Mouse (Mus musculus): ENCODE results near the gene Gucd1.
"Not testable (repeated sequence)": the region's sequence is repeated elsewhere in the genome, so short reads cannot be mapped to it uniquely, and the experiment has no call there.

Gene Gucd1

DNA sequence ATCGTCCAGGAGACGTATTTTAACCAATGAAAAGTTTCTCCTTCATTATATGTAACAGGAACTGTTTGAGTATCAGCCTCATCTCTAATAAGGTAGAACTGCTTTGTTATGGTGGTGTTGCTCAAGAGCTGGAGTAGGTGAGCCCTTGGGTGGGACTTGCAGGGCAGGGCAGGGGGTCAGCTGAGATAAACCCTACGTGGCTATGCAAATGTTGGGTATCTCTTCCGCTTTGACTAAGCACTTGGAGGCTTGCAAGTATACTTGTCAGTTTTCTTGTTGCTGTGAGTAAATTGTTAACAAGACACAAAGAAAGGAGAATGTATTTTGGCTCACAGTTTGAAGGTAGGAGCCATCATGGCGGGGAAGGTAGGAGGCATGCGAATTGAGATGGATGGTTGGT is 87.1 kb downstream of the Gucd1 start:
- no peak for DNase-seq (ENCODE audit: low read depth)

DNA sequence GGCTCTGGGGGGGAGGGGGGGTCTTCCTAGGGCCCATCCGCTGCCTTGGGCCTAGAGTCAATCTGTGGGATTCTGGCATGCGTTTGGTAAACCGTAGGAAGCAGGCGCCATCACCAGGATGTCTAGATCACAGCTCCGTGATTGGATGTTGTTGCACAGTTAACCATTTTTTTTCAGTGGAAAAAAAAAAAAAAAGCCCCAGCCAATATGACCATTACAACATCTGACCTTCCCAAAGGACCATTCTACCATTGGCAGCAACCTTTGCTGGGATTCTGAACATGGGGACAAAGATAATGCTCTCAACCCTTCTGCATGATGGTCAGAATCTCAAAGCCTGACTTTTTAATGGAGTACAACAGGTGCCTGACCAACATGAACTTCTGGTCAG is 87.6 kb downstream of the Gucd1 start:
- DNase-seq (ENCODE audit: low read depth): no peak

DNA sequence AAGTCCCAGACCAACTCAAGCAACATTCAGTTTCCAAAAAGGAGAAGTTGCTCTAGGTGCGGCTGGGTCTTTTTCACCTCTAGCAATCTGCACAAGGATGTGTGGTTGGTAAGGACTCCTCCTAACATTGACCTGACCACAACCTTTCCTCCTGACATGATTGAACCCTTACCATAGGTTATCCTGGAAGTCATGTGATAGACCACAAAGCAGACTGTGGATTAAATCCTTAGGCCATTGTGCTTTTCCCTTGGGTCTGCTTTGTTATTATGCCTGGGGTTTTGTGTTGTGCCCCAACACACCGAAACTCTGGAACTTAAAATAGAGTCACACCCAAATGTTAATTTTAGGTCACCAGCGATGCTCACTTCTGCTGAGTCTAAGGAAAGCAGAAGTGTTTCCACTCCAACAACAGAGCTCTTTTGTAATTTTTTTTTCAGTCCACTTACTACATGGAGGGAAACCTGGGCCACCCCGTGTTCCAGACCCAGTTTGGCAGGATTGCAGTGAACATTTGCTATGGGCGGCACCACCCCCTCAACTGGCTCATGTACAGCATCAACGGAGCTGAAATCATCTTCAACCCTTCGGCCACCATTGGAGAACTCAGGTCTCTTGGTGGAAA is 88.1 kb downstream of the Gucd1 start:
- no peak for DNase-seq (ENCODE audit: low read depth)

DNA sequence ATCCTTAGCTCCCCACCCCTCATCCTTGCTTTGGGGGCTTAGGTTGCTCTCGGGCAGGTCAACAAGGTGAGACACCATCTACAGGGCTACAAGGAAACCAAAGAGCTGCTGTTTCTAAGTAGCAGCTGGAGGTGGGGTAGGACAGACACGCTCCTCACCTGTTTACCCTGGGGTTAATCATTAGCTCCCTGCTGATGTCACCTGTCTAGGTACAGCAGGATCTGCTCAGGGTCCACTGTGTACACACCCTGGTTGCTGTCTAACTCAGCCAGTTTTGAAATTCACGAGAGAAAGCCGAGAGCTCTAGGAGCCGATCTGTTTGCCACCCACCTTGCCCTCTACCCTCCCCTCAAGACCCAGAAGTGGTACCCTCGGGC is 88.8 kb downstream of the Gucd1 start:
- no peak for DNase-seq (ENCODE audit: low read depth)

DNA sequence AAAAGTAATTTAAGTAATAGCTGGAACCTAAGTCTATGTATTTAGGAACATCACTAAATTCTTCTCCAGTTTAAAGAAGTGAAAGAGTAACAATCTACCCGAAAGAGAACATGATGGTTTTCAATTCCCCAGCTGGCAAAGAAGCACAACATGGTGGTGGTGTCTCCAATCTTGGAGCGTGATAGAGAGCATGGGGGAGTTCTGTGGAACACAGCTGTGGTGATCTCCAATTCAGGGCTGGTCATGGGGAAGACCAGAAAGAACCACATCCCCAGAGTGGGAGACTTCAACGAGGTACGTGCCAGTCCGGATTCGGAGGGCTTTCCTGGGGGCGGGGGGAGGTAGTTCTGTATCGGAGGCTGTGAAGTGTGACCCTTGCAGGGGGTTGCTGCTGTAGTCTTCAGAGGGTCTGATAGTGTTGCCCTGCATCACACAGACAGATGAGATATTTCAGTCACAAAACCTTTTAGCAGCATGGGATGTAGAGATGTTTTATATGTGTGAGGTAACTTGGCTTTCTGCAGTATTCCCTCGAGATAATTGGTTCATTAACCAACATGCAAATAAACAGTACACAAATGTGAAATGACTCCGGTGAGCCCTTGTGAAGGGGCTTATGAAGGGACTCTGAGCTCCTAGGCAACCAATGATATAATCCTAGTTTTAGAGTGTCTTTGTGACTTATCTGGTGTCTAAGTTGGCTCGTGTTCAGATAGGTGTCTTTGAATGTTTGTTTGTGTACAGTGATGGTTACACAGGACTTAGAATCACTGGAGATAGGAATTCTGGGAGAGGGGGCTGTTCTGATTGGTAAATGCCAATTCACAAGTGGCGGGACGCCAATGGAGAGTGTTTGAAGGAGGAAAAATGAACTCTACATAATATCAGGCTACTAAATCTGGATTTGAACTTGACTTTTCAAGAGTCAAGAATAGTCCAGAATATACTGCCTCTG is 89.4 kb downstream of the Gucd1 start:
- DNase-seq (ENCODE audit: low read depth): no peak

DNA sequence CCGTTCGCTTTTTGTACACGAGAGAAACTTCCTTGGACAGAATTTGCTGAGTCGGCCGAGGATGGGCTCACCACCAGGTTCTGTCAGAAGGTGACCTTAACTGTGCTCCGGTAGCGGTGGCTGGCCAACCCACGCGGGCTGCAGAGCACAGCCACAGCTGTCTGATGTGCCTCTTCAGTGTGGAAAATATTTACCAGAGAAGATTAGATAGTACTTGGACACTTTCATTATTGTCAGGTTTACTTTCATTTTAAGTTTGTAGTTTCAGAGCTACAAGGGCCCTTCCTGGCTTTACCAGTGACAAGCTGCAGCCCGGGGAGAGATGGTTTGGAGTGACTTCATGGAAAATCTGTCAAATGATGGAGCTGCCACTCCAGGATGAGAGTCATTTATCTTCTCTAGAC is 93.3 kb downstream of the Gucd1 start:
- DNase-seq (ENCODE audit: low read depth): no peak

DNA sequence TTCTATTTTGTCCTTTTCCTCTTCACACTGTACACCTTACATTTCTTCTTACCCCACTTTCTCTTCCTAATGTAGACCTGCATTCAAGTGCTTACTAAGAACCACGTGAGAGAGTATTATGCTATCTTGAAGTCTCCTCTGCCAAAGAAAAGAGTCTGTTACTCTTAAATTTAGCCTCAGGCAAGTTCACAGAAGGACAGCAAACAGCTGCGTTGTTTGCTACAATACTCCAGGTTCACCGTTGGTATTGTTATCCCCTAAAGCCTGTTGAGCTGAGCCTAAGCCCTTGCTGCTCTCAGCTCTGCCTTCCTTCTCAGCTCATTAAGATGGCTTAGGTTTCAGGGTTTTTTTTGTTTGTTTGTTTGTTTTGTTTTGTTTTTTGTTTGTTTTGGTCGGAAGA is 99.0 kb downstream of the Gucd1 start:
- no peak for DNase-seq (ENCODE audit: low read depth)

DNA sequence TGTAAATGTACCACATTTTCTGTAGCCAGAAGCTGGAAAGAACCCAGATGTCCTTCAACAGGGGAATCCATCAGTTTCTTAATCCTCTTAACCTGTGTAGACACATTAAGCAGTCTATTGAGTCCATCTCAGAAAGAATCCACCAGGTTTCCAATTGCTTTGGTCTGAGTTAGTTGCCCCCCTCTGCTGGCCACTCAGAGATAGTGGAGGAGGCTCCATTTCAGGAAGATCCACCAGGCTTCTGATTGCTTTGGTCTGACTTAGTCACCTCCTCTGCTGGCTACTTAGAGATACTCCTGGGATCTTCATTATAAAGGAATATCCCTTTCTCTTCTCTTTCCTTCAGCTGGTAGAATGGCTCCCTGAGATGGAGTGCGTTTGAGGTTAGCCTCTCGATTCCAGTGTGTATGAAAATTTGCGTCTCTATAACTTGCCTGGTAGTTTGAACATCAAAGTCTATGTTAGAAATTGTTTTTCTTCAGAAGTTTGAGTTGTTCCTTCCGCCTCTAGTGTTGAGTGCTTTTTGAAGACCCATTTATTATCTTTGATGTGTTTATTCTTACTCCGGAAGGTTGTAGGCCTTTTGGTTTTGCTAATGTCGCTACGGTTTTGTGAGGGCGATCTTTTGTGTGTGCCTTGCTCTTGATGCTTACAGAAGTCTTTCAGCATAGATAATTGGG is 100.3 kb downstream of the Gucd1 start:
- no peak for DNase-seq (ENCODE audit: low read depth)

DNA sequence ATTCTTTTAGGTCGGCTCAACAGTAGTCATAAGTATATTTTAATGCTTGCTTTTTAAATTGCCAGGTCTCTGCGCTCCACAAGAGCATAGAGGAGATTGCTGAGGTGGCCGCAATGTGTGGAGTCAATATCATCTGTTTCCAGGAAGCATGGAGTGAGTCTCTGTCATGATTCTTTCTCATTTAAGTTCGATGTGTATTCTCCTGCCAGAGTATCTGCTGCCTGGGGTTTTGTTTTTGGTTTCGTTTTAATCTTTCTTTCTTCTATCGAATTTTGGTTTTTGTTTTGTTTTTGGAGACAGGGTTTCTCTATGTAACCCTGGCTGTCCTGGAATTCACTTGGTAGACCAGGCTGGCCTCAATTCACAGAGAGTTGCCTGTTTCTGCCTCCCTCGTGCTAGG is 102.8 kb downstream of the Gucd1 start:
- DNase-seq (ENCODE audit: low read depth): no peak

DNA sequence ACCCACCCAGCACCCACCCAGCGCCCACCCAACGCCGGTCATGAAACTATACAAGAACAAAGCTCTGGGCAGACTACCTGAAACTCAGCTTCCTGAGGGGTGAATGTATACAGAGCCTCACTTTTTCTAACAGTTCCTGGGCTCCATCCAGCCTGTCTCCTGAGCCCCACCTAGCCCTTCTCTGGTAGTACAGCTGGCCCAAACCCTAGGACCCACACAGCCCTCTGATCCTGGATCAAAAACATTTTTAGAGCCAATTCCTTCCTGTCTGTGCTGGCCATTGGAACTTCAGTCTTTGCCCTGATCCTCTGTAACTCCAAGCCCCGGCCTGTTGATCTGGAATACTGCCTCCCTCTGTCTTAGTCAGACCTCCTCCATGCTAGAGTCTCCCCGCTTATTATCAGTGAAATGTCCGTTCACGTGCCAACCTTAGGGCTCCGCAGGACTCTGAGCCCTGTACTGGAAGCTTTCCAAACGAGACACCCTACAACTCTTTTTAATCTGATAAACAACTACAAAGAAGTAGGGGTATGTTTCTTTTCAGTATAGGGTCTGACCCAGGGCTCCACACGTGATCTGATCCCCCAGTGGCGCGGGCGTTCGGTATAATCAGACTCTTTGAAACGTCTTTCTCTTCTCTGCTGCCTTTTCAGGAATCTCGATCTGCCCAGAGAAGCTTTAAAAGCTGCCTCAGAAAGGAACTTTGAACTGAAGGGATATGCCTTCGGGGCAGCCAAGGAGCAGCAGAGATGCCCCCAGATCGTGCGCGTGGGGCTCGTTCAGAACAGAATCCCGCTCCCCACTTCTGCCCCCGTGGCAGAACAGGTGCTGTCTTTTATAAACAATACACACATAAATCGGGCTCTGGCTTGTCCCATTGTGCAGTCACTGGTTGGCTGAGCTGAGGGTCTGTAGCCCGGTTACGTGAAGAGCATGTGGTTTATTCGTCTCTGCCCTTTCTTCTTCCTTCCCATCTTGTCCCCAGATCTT is 105.4 kb downstream of the Gucd1 start:
- DNase-seq (ENCODE audit: low read depth): no peak

DNA sequence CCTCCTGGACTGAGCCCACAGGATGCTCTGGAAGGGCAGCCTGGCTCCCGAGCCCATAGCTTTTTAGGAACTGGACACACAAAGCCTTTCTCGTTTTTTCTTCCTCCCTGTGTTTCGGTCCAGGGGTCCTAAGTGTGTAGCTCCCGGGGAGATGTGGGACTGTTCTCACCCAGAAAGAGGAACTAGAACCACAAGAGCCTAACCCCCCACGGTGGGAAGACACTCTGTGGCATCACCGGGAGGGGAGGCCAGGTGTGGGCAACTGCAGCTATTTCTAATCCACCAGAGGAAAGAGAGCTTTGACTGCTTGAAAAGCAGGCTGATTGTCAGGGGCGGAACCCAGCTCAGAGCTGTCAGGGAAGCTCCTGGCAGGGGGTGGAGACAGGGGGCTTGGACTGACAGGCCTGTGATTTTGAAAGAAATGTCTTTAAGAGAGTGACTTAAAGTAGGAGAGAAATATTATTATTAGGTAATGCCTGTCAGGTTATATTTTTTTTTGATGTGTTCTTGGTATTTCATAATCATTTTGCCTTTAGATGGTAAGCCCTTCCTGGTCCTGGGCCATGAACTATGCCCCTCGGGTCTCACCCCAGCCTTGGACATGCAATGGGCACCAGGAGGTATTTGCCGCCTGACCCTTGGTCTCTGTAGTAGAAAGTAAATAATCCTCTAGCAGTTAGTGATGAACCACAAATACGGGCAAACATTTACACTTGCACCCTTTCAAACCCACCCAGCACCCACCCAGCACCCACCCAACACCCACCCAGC is 106.2 kb downstream of the Gucd1 start:
- DNase-seq (ENCODE audit: low read depth): not testable (repeated sequence)

DNA sequence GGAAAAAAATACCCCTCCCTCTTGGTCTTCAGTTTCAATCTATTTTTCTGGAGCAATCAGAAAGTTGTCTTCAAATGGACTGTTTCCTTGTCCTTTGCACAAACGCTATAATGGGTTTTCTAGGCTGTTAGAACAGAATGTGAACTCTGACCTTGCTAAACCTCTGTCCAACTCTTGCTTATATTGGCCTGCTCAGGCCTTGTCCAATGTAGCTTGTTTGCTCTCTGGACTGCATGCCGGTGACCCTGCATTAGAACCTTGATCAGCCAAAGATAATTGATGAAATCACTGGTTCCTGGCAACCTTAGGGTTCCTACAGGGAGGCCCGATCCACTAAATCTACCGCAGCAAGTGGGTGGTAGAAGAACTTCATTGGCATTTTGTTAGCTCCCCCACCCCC is 110.0 kb downstream of the Gucd1 start:
- no peak for DNase-seq (ENCODE audit: low read depth)

DNA sequence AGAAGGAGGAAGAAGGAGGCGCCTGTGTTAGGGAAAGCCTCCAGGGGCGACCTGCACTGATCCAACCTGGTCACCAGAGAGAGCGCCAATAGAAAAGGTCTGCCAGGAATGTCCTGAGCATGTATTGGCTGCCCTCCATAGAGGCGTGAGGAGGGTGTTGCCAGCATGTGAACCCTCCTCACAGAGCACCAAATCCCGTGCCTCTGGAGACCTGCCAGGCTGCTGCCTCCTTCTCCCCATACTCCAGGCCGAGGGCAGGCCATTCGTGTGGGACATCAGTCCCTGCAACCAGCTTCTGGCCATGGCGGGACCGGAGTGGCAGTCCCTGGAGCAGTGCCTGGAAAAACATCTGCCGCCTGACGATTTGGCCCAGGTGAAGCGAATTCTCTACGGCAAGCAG is 111.0 kb downstream of the Gucd1 start:
- DNase-seq (ENCODE audit: low read depth): no peak

DNA sequence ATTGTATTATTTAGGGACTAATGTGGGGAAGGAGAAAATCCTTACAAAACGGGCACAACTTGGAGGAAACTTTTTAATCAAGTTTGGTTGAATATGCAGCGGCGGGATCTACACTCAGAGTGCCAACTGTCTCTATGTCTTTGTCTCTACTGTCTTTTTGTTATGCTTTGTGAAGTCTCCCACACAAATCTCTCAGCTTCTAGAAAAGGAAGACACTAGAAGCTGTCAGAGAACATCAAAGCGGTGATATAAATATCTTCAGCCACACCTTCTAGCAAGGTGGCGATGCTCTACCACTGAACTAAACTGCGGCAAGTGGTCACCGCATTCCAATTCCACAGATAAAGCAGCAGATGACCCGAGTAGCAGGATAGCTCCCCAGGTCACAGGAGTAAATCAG is 111.9 kb downstream of the Gucd1 start:
- no peak for DNase-seq (ENCODE audit: low read depth)

DNA sequence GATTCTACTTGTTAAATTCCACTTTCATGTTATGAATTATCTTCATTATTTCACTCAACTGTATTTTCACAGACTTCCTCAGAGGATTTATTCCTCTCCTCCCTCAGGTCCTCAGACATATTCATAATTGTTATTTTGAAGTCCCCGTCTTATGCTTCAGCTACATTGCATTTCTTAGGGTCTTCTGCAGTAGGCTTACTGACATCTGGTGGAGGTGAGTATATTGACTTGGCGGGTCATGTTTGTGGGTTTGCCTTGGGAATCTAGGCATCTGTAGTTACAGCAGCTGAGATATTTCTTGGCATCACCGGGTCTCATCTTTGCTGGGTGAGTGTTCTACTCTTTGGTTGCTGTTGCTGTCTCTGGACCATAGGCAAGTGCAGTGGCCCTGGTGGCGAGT is 116.8 kb downstream of the Gucd1 start, which contains the start of gene Upb1:
Gene Upb1 (plus strand): TSS at position 158 of the 400 bp plus-strand sequence.
- DNase-seq (ENCODE audit: low read depth): no peak

DNA sequence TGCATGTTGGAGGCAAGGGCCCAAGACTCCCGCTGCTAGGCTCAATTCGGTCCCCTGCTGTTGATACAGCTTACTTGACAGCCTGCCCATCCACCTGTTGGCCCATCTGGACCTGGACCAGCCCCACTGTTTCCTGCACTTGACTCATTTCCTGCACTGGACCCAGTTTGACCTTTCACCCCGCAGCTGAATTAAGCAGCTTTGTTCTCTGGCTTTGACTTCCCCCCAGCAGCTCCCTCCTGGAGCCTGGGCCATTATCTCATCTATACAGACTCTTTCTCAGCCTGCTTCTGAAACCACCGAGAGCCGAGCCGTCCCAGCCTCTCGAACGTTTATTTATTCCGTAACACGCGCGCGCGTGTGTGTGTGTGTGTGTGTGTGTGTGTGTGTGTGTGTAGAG is 120.8 kb downstream of the Gucd1 start:
- peak; percentile 32 for DNase-seq (ENCODE audit: low read depth)

DNA sequence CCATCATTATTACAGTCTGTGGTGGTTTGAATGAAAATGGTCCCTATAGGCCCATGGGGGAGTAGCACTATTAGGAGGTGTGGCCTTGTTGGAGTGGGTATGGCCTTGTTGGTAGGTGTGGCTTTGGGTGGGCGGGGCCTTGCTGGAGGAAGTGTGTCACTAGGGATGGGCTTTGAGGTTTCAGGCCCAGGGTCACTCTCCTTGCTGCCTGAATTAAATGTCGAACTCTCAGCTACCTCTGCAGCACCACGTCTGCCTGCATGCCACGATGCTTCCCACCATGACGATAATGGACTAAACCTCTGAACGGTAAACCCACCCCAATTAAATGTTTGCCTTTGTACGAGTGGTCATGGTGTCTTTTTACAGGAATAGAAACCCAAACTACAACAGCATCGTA is 123.0 kb downstream of the Gucd1 start:
- DNase-seq (ENCODE audit: low read depth): no peak

DNA sequence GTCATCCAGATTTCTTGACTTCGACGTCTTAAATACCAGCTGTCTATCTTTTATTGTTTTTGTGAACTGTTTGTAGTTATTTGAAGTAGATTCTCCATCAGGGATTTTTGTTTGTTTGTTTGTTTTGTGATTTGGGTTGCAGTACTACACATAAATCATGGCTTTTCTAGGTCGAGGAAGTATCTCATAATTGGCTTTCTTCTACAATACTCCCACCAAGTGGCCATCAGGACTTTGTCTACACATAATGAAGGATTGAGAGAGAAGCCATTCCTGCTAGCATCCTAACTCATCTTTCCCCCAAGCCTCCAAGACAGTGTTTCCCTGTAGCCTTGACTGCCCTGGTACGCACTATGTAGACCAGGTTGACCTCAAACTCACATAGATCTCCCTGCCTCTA is 126.9 kb downstream of the Gucd1 start:
- DNase-seq (ENCODE audit: low read depth): no peak

DNA sequence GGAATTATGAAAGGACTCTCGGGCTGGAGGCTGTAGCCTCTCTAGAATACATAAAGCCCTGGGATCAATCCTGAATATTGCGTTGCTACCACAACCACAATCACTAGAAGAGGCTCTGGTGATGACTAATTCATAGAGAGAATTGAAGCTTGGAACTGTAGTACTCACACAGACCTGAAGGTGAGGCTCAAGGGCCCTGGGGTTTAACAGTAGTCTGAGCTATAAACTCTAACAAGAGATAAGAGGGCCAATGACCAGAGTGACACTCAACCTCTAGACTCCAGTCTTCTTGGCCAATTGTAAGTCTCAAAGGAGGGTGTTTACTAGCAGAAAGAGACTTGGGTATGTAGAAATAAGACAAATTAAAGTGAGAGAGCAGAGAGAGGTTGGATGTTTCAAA is 127.6 kb downstream of the Gucd1 start:
- DNase-seq (ENCODE audit: low read depth): peak; percentile 4

DNA sequence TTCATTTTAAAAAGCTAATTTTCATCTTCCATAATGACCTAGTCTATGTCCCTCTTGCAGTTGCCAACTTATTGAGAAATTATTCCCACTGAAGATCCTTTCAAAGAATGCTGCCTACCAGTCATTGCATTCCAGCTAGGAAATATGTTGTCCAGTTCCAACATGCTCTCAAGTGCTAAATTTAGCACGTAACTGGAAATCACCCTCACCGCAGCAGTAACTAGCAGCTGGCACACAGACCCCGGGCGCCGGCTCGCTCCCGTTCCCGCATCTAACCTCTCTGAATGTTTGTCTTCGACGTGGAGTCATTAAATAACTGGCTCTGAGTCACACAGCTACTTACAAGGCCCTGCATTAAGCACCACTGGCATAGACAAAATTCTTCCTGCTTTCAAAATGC is 139.1 kb downstream of the Gucd1 start:
- DNase-seq (ENCODE audit: low read depth): no peak
